Mouse (Mus musculus): ENCODE results near the gene Flt1. TPM values are rescaled to one million over a fixed set of nuclear protein-coding genes. Genes with fewer than 3 reads are reported as not detected.

Flt1 gene
- polyA plus RNA-seq, 1 experiment from 2014 or later, result 9.9 TPM

- no peaks in the 10 kb centered on the region; the same call in 1 of the 2 replicates for H3K36me3 ChIP-seq (ENCODE audit: control insufficient read depth, insufficient read depth, low read length)
Observed at GRCm38 (mm10) chr5:147539409-147539808, 186.4 kb downstream of the Flt1 start.

GRCm38 (mm10) chr5:147532031-147532430 lies 193.8 kb downstream of the Flt1 start:
- Histone ChIP-seq H3K9me3 (replicated peaks; ENCODE audit: control insufficient read depth, low read length) (no peaks in the 10 kb centered on the region), H3K4me2 (ENCODE audit: low read depth, low read length) (no peak overlapping the region), H3K9ac (ENCODE audit: low read length) (no peak overlapping the region), H3K4me3 (replicated peaks; ENCODE audit: low read length) (no peak overlapping the region), H3K27me3 (ENCODE audit: control insufficient read depth, insufficient read depth, low read length) (no peaks in the 10 kb centered on the region), H3K4me1 (ENCODE audit: control insufficient read depth, insufficient read depth, low read length) (no peaks in the 10 kb centered on the region), H3K36me3 (ENCODE audit: control insufficient read depth, insufficient read depth, low read length) (no peaks in the 10 kb centered on the region; the same call in 1 of the 2 replicates), H3K27ac (ENCODE audit: low read length) (no peak overlapping the region)
- WGBS, result 79% methylated on average over 6 of the region's 6 CpGs
- ATAC-seq (ENCODE audit: insufficient read depth, low FRiP score), result no peak

More at GRCm38 (mm10) chr5:147539409-147539808, 186.4 kb downstream of the Flt1 start:
- Histone ChIP-seq H3K4me3 (replicated peaks; ENCODE audit: low read length) (no peak overlapping the region), H3K27ac (ENCODE audit: low read length) (no peak overlapping the region), H3K9me3 (replicated peaks; ENCODE audit: control insufficient read depth, low read length) (no peaks in the 10 kb centered on the region), H3K27me3 (ENCODE audit: control insufficient read depth, insufficient read depth, low read length) (no peaks in the 10 kb centered on the region), H3K4me2 (ENCODE audit: low read depth, low read length) (no peak overlapping the region), H3K4me1 (ENCODE audit: control insufficient read depth, insufficient read depth, low read length) (no peaks in the 10 kb centered on the region), H3K9ac (ENCODE audit: low read length) (no peak overlapping the region)
- no peak for ATAC-seq (ENCODE audit: insufficient read depth, low FRiP score)
- 93% methylated on average over 4 of the region's 4 CpGs for WGBS

- H3K9ac ChIP-seq (ENCODE audit: low read length), result no peak overlapping the region
- ATAC-seq (ENCODE audit: insufficient read depth, low FRiP score), result no peak
- H3K27me3 ChIP-seq (ENCODE audit: control insufficient read depth, insufficient read depth, low read length), result no peaks in the 10 kb centered on the region
- H3K4me2 ChIP-seq (ENCODE audit: low read depth, low read length), result no peak overlapping the region
- H3K27ac ChIP-seq (ENCODE audit: low read length), result no peak overlapping the region
- no peaks in the 10 kb centered on the region for H3K4me1 ChIP-seq (ENCODE audit: control insufficient read depth, insufficient read depth, low read length)
- 76% methylated on average over 3 of the region's 3 CpGs for WGBS
- H3K36me3 ChIP-seq (ENCODE audit: control insufficient read depth, insufficient read depth, low read length), result peaks cover 7% of the 10 kb centered on the region; the same call in 1 of the 2 replicates
- no peaks in the 10 kb centered on the region for H3K9me3 ChIP-seq (replicated peaks; ENCODE audit: control insufficient read depth, low read length)
- no peak overlapping the region for H3K4me3 ChIP-seq (replicated peaks; ENCODE audit: low read length)
Observed at GRCm38 (mm10) chr5:147527788-147528187, 198.0 kb downstream of the Flt1 start.

GRCm38 (mm10) chr5:147527006-147527405 lies 198.8 kb downstream of the Flt1 start:
- H3K9me3 ChIP-seq (replicated peaks; ENCODE audit: control insufficient read depth, low read length), result no peaks in the 10 kb centered on the region
- no peaks in the 10 kb centered on the region for H3K27me3 ChIP-seq (ENCODE audit: control insufficient read depth, insufficient read depth, low read length)
- no peak overlapping the region for H3K9ac ChIP-seq (ENCODE audit: low read length)
- WGBS, result 88% methylated on average over 6 of the region's 6 CpGs
- no peak overlapping the region for H3K4me3 ChIP-seq (replicated peaks; ENCODE audit: low read length)
- no peaks in the 10 kb centered on the region for H3K4me1 ChIP-seq (ENCODE audit: control insufficient read depth, insufficient read depth, low read length)
- no peak for ATAC-seq (ENCODE audit: insufficient read depth, low FRiP score)
- H3K4me2 ChIP-seq (ENCODE audit: low read depth, low read length), result no peak overlapping the region
- H3K27ac ChIP-seq (ENCODE audit: low read length), result no peak overlapping the region
- peaks cover 12% of the 10 kb centered on the region; the same call in 1 of the 2 replicates for H3K36me3 ChIP-seq (ENCODE audit: control insufficient read depth, insufficient read depth, low read length)

Other genes starting within 250 kb of the Flt1 start
- gene Pomp, start 134.4 kb upstream of the Flt1 start, polyA plus RNA-seq (2015; fragmentation: Nextera tagmentation; extraction: Ambion mirVana), result 388 and 446 TPM in 2 replicates
- 7.3 and 9.0 TPM in 2 replicates for gene Slc46a3, start 168.8 kb upstream of the Flt1 start, polyA plus RNA-seq (2015; fragmentation: Nextera tagmentation; extraction: Ambion mirVana)
- 11.4 and 12.4 TPM in 2 replicates for gene Mtus2, start 231.3 kb upstream of the Flt1 start, polyA plus RNA-seq (2015; fragmentation: Nextera tagmentation; extraction: Ambion mirVana)

All from stomach, embryonic 16.5 days (tissue).